ENCODE assay signal across 10 mouse cellular contexts in genomic region chr4:107998641-107999332, GRCm38 (mm10). TPM values are rescaled to one million over a fixed set of nuclear protein-coding genes. Genes with fewer than 3 reads are reported as not detected.
A peak's percentile ranks its signal among the peaks of the same experiment; 100 is the strongest.
DNase-seq lines count a peak whose midpoint lies in the region; ATAC-seq and TF ChIP-seq lines count a peak whose summit lies in the region.
"Had no signal": no experiment of that assay in that cellular context is flagged by ENCODE, and none has a peak within 500 bp of the region (broad histone marks: within the 10 kb centered on the region; RNA-seq: fewer than 3 reads in every experiment).

No protein-coding gene starts in this region.

- H3K4me1 ChIP-seq in forebrain, embryonic 14.5 days (ENCODE audit: control insufficient read depth, insufficient read depth, low read length): no peaks in the 10 kb centered on the region
- H3K4me1 ChIP-seq in forebrain, embryonic 12.5 days: peaks cover 6% of the 10 kb centered on the region; the same call in 1 of the 2 replicates
- H3K4me1 ChIP-seq in heart, postnatal 0 days (ENCODE audit: control insufficient read depth, insufficient read depth): no peaks in the 10 kb centered on the region
- H3K4me1 ChIP-seq in lung, postnatal 0 days (ENCODE audit: insufficient read depth, low read depth, low read length): no peaks in the 10 kb centered on the region
- H3K4me1 ChIP-seq: neural tube, embryonic 12.5 days had no signal

- no peak overlapping the region for H3K9ac ChIP-seq in forebrain, embryonic 14.5 days (ENCODE audit: low read length)
- H3K9ac ChIP-seq in forebrain, embryonic 12.5 days: no peak overlapping the region
- no peak overlapping the region for H3K9ac ChIP-seq in heart, postnatal 0 days (replicated peaks; ENCODE audit: low read depth, low read length)
- no peak overlapping the region for H3K9ac ChIP-seq in lung, postnatal 0 days (replicated peaks; ENCODE audit: low read depth)
- H3K9ac ChIP-seq: neural tube, embryonic 12.5 days had no signal

- H3K27me3 ChIP-seq in forebrain, embryonic 14.5 days (replicated peaks; ENCODE audit: control insufficient read depth, insufficient read depth, low read length): no peaks in the 10 kb centered on the region
- H3K27me3 ChIP-seq in forebrain, embryonic 12.5 days: no peaks in the 10 kb centered on the region
- H3K27me3 ChIP-seq in Patski: no peaks in the 10 kb centered on the region
- H3K27me3 ChIP-seq in heart, postnatal 0 days (ENCODE audit: control insufficient read depth, insufficient read depth, low read length): no peaks in the 10 kb centered on the region
- H3K27me3 ChIP-seq in lung, postnatal 0 days (replicated peaks; ENCODE audit: insufficient read depth, low read length): no peaks in the 10 kb centered on the region
- H3K27me3 ChIP-seq: neural tube, embryonic 12.5 days had no signal

- DNase-seq in forebrain, embryonic 14.5 days (ENCODE audit: low spot score): peak; percentile 46
- peak; percentile 64 for DNase-seq in Patski (ENCODE audit: low read depth, low spot score)
- DNase-seq in heart, postnatal 0 days (ENCODE audit: low spot score): peak; percentile 58
- DNase-seq in lung, postnatal 0 days (ENCODE audit: low spot score): peak; percentile 43
- no peak for DNase-seq in spleen, postnatal 36 days (ENCODE audit: low spot score in 2 of 2)
- no peak for DNase-seq in right cerebral cortex, postnatal 14 days
- DNase-seq in right cerebral cortex, postnatal 36 days (ENCODE audit: low spot score in 2 of 2): no peak

- no peak overlapping the region for H3K4me3 ChIP-seq in forebrain, embryonic 14.5 days (ENCODE audit: low read depth, low read length)
- no peak overlapping the region for H3K4me3 ChIP-seq in forebrain, embryonic 12.5 days (replicated peaks)
- H3K4me3 ChIP-seq in heart, postnatal 0 days (ENCODE audit: low read depth, low read length): no peak overlapping the region
- H3K4me3 ChIP-seq in lung, postnatal 0 days (ENCODE audit: low read depth, low read length): no peak overlapping the region
- H3K4me3 ChIP-seq: neural tube, embryonic 12.5 days had no signal

- no peak overlapping the region for H3K4me2 ChIP-seq in forebrain, embryonic 14.5 days (ENCODE audit: low read length)
- H3K4me2 ChIP-seq in forebrain, embryonic 12.5 days: no peak overlapping the region
- H3K4me2 ChIP-seq in heart, postnatal 0 days (ENCODE audit: low read depth, low read length): no peak overlapping the region
- H3K4me2 ChIP-seq in lung, postnatal 0 days (replicated peaks; ENCODE audit: low read depth, low read length): no peak overlapping the region
- H3K4me2 ChIP-seq: neural tube, embryonic 12.5 days had no signal

- in situ Hi-C loops in Patski (cut with MboI; ENCODE audit: low pct_unique_long_range_greater_than_20kb): no loop called here

- TF ChIP-seq EP300 in heart, postnatal 0 days (IDR thresholded peaks at IDR 0.05; ENCODE audit: low read depth): peak; percentile 25; the same call in 1 of the 2 replicates
- no peak for TF ChIP-seq EP300 in lung, postnatal 0 days (IDR thresholded peaks at IDR 0.05)

- H3K36me3 ChIP-seq in forebrain, embryonic 14.5 days (ENCODE audit: control insufficient read depth, insufficient read depth, low read length): no peaks in the 10 kb centered on the region
- H3K36me3 ChIP-seq in forebrain, embryonic 12.5 days (replicated peaks): no peaks in the 10 kb centered on the region
- H3K36me3 ChIP-seq in heart, postnatal 0 days (replicated peaks; ENCODE audit: control insufficient read depth, insufficient read depth, low read length): no peaks in the 10 kb centered on the region
- no peaks in the 10 kb centered on the region for H3K36me3 ChIP-seq in lung, postnatal 0 days (ENCODE audit: insufficient read depth, low read length)
- H3K36me3 ChIP-seq: neural tube, embryonic 12.5 days had no signal

- H3K9me3 ChIP-seq in forebrain, embryonic 14.5 days (replicated peaks; ENCODE audit: control insufficient read depth, low read length): no peaks in the 10 kb centered on the region
- H3K9me3 ChIP-seq in forebrain, embryonic 12.5 days: no peaks in the 10 kb centered on the region
- H3K9me3 ChIP-seq in heart, postnatal 0 days (replicated peaks; ENCODE audit: control insufficient read depth, low read length): no peaks in the 10 kb centered on the region
- no peaks in the 10 kb centered on the region for H3K9me3 ChIP-seq in lung, postnatal 0 days (ENCODE audit: low read length)
- H3K9me3 ChIP-seq: neural tube, embryonic 12.5 days had no signal

- 24% methylated on average over 11 of the region's 11 CpGs for WGBS in forebrain, embryonic 14.5 days
- 33% methylated on average over 11 of the region's 11 CpGs for WGBS in forebrain, embryonic 12.5 days
- WGBS in heart, postnatal 0 days: 26% methylated on average over 11 of the region's 11 CpGs
- WGBS in lung, postnatal 0 days: 28% methylated on average over 11 of the region's 11 CpGs

- ATAC-seq in forebrain, embryonic 14.5 days: no peak
- no peak for ATAC-seq in forebrain, embryonic 12.5 days (ENCODE audit: low FRiP score)
- ATAC-seq in Patski: no peak
- ATAC-seq in heart, postnatal 0 days (ENCODE audit: insufficient read depth, low read depth): peak; percentile 52
- peak; percentile 46 for ATAC-seq in lung, postnatal 0 days

- POLR2A ChIA-PET in Patski (lab: Charles Lee): interaction anchor here (1.5 kb wide), 1 partner anchor 12 kb away, joined by 4 read pairs; no protein-coding TSS in a partner anchor

- TF ChIP-seq CTCF in Patski (IDR thresholded peaks at IDR 0.05): no peak
- no peak for TF ChIP-seq CTCF in heart, postnatal 0 days (IDR thresholded peaks at IDR 0.05; ENCODE audit: low read depth)
- TF ChIP-seq CTCF in lung, postnatal 0 days (IDR thresholded peaks at IDR 0.05): no peak

- CTCF ChIA-PET in Patski (lab: Charles Lee): interaction anchor here (1.5 kb wide), 1 partner anchor 11 kb away, joined by 3 read pairs; no protein-coding TSS in a partner anchor

- no peak overlapping the region for H3K27ac ChIP-seq in forebrain, embryonic 14.5 days (ENCODE audit: low read depth, low read length)
- no peak overlapping the region for H3K27ac ChIP-seq in forebrain, embryonic 12.5 days
- H3K27ac ChIP-seq in heart, postnatal 0 days (ENCODE audit: low read depth): no peak overlapping the region
- H3K27ac ChIP-seq in lung, postnatal 0 days (ENCODE audit: low read length): no peak overlapping the region
- H3K27ac ChIP-seq: neural tube, embryonic 12.5 days had no signal

RNA-seq across cellular contexts. Expression of gene Slc1a7, which starts 30.7 kb away (rescaled TPM):
- not detected in 2 replicates for polyA plus RNA-seq in forebrain, embryonic 14.5 days (2014; fragmentation: Nextera tagmentation; extraction: Ambion mirVana)
- not detected in 2 replicates for polyA plus RNA-seq in forebrain, embryonic 12.5 days (2016; fragmentation: Nextera tagmentation; extraction: Ambion mirVana)
- 0.04 TPM for polyA plus RNA-seq in Patski (2021)
- total RNA-seq in heart, postnatal 0 days (2014; rRNA removed; ENCODE audit: low replicate concordance): 0.65 TPM in 1 of 2 replicates, not detected in the other
- 0.08 and 0.10 TPM in 2 replicates for polyA plus RNA-seq in heart, postnatal 0 days (2015; fragmentation: Nextera tagmentation; extraction: Ambion mirVana)
- 0.17 and 0.48 TPM in 2 replicates for polyA plus RNA-seq in lung, postnatal 0 days (2015; fragmentation: Nextera tagmentation; extraction: Ambion mirVana)
- total RNA-seq: CH12.LX had no signal
- polyA plus RNA-seq: neural tube, embryonic 12.5 days had no signal

Comparison
In these comparisons a context has a peak if more than half of its experiments do, and no peak if none do; other contexts are left out.
1. ATAC-seq: peak in heart, postnatal 0 days (single experiment) and lung, postnatal 0 days (single experiment); none in forebrain, embryonic 14.5 days (single experiment), forebrain, embryonic 12.5 days (single experiment) and Patski (single experiment).
2. DNase-seq: peak in forebrain, embryonic 14.5 days (single experiment), Patski (single experiment), heart, postnatal 0 days (single experiment) and lung, postnatal 0 days (single experiment); none in spleen, postnatal 36 days (0 of 2), right cerebral cortex, postnatal 14 days (single experiment) and right cerebral cortex, postnatal 36 days (0 of 2).